Mouse (Mus musculus) MEL (cell line): ENCODE results near the gene Slc6a21. TPM values are rescaled to one million over a fixed set of nuclear protein-coding genes. Genes with fewer than 3 reads are reported as not detected.

Experiments
- DNase-seq: peaks from one replicate; pipeline ENCODE4 v3.0.0; 2011; ENCODE audit warnings: low read depth, low spot score
- H3K27ac ChIP-seq: 2 replicates; pipeline ENCODE4 v1.5.1; 2012; ENCODE audit warnings: low read depth, mild to moderate bottlenecking, control low read depth, low read length, moderate library complexity; ENCODE audit not compliant: control insufficient read depth
- H3K27me3 ChIP-seq, 2 experiments: fragments of 150-350 bp in 1 of 2; sonication (generic) in 1 of 2; 2 replicates each; pipeline ENCODE4 v1.6.1; 2012; ENCODE audit warnings: low read length in 2 of 2, mild to moderate bottlenecking in 2 of 2, improper control_type of control experiment in 1 of 2, moderate library complexity in 1 of 2; ENCODE audit not compliant: insufficient read depth in 2 of 2, control insufficient read depth in 1 of 2
- H3K36me3 ChIP-seq, 2 experiments: 2 replicates each; pipeline ENCODE4 v1.6.1; 2012 to 2014; ENCODE audit warnings: low read length in 2 of 2, improper control_type of control experiment in 1 of 2, inconsistent platforms in 1 of 2, mild to moderate bottlenecking in 1 of 2; ENCODE audit not compliant: insufficient read depth in 2 of 2, control insufficient read depth in 1 of 2
- H3K4me1 ChIP-seq, 2 experiments: fragments of 150-350 bp in 1 of 2; sonication (generic) in 1 of 2; 2 replicates each; pipeline ENCODE4 v1.6.1; 2012; ENCODE audit warnings: low read length in 2 of 2, improper control_type of control experiment in 1 of 2, mild to moderate bottlenecking in 1 of 2; ENCODE audit not compliant: insufficient read depth in 2 of 2, control insufficient read depth in 1 of 2
- H3K4me3 ChIP-seq, 2 experiments: fragments of 150-350 bp in 1 of 2; sonication (generic) in 1 of 2; 2 replicates each; pipeline ENCODE4 v1.5.1; 2012; ENCODE audit warnings: low read depth in 2 of 2, low read length in 2 of 2, mild to moderate bottlenecking in 2 of 2, moderate library complexity in 2 of 2, control low read depth in 1 of 2, improper control_type of control experiment in 1 of 2; ENCODE audit not compliant: control insufficient read depth in 1 of 2, insufficient read depth in 1 of 2
- H3K79me2 ChIP-seq: 2 replicates; pipeline ENCODE4 v1.6.1; 2012; ENCODE audit warnings: mild to moderate bottlenecking, low read length, moderate library complexity; ENCODE audit not compliant: control insufficient read depth, poor library complexity, insufficient read depth
- H3K9ac ChIP-seq: 2 replicates; pipeline ENCODE4 v1.6.1; 2012; ENCODE audit warnings: low read depth, mild to moderate bottlenecking, control low read depth, low read length, moderate library complexity; ENCODE audit not compliant: control insufficient read depth, poor library complexity, severe bottlenecking
- H3K9me3 ChIP-seq: fragments of 150-350 bp; sonication (generic); replicated peaks from 2 replicates; pipeline ENCODE4 v1.6.1; 2012; ENCODE audit warnings: mild to moderate bottlenecking, low read length, improper control_type of control experiment, moderate library complexity; ENCODE audit not compliant: insufficient read depth
- BHLHE40 ChIP-seq: IDR thresholded peaks from 2 replicates; pipeline ENCODE4 v1.6.1; 2012; ENCODE audit warnings: low read depth, mild to moderate bottlenecking, inconsistent platforms, low read length, improper control_type of control experiment, borderline replicate concordance
- CHD1 ChIP-seq: IDR thresholded peaks from 2 replicates; pipeline ENCODE4 v1.6.1; 2012; ENCODE audit warnings: low read depth, mild to moderate bottlenecking, inconsistent platforms, low read length, improper control_type of control experiment
- CHD2 ChIP-seq: IDR thresholded peaks from 2 replicates; pipeline ENCODE4 v1.6.1; 2011; ENCODE audit warnings: low read length, improper control_type of control experiment
- E2F4 ChIP-seq: IDR thresholded peaks from 2 replicates; pipeline ENCODE4 v1.6.1; 2011; ENCODE audit warnings: low read depth, low read length, improper control_type of control experiment, borderline replicate concordance
- EP300 ChIP-seq, 2 experiments: IDR thresholded peaks; 2 replicates each; pipeline ENCODE4 v1.6.1; 2011; ENCODE audit warnings: improper control_type of control experiment in 2 of 2, low read length in 2 of 2, low read depth in 1 of 2, mild to moderate bottlenecking in 1 of 2
- GABPA ChIP-seq: IDR thresholded peaks from 2 replicates; pipeline ENCODE4 v1.6.1; 2012; ENCODE audit warnings: low read depth, mild to moderate bottlenecking, inconsistent platforms, low read length, improper control_type of control experiment, moderate library complexity
- GATA1 ChIP-seq: IDR thresholded peaks from 2 replicates; pipeline ENCODE4 v1.6.1; 2011; ENCODE audit warnings: low read depth, low read length, improper control_type of control experiment
- HCFC1 ChIP-seq: IDR thresholded peaks from 2 replicates; pipeline ENCODE4 v1.6.1; 2012; ENCODE audit warnings: low read depth, mild to moderate bottlenecking, inconsistent platforms, low read length, improper control_type of control experiment, moderate library complexity
- KAT2A ChIP-seq: conservative IDR thresholded peaks from 2 replicates; pipeline ENCODE4 v1.6.1; 2012; ENCODE audit warnings: low read depth, low read length, improper control_type of control experiment, inconsistent platforms
- MXI1 ChIP-seq: IDR thresholded peaks from 2 replicates; pipeline ENCODE4 v1.6.1; 2011; ENCODE audit warnings: mild to moderate bottlenecking, low read depth, low read length, improper control_type of control experiment
- MYC ChIP-seq: IDR thresholded peaks from 2 replicates; pipeline ENCODE4 v1.6.1; 2011; ENCODE audit warnings: low read depth, mild to moderate bottlenecking, low read length, improper control_type of control experiment, moderate library complexity
- POLR2AphosphoS5 ChIP-seq: IDR thresholded peaks from 2 replicates; pipeline ENCODE4 v1.6.1; 2012; ENCODE audit warnings: low read depth, borderline replicate concordance, mild to moderate bottlenecking, inconsistent platforms, low read length, moderate library complexity, mixed read lengths
- RCOR1 ChIP-seq: IDR thresholded peaks from 2 replicates; pipeline ENCODE4 v1.6.1; 2012; ENCODE audit warnings: low read depth, mild to moderate bottlenecking, inconsistent platforms, low read length, improper control_type of control experiment
- SIN3A ChIP-seq: IDR thresholded peaks from 2 replicates; pipeline ENCODE4 v1.6.1; 2012; ENCODE audit warnings: low read length, improper control_type of control experiment, inconsistent platforms
- TCF12 ChIP-seq: IDR thresholded peaks from 2 replicates; pipeline ENCODE4 v1.6.1; 2014; ENCODE audit warnings: low read depth, mild to moderate bottlenecking, inconsistent platforms, low read length, improper control_type of control experiment, moderate library complexity
- UBTF ChIP-seq: IDR thresholded peaks from 2 replicates; pipeline ENCODE4 v1.6.1; 2012; ENCODE audit warnings: low read depth, mild to moderate bottlenecking, inconsistent platforms, low read length, improper control_type of control experiment, moderate library complexity, borderline replicate concordance; ENCODE audit not compliant: insufficient read depth
- USF1 ChIP-seq: IDR thresholded peaks from 2 replicates; pipeline ENCODE4 v1.6.1; 2014; ENCODE audit warnings: low read depth, mild to moderate bottlenecking, inconsistent platforms, low read length, improper control_type of control experiment, moderate library complexity
- ZC3H11A ChIP-seq: IDR thresholded peaks from 2 replicates; pipeline ENCODE4 v1.6.1; 2012; ENCODE audit warnings: low read depth, mild to moderate bottlenecking, inconsistent platforms, low read length, improper control_type of control experiment
- ZKSCAN1 ChIP-seq: IDR thresholded peaks from 2 replicates; pipeline ENCODE4 v1.6.1; 2012; ENCODE audit warnings: low read depth, mild to moderate bottlenecking, inconsistent platforms, low read length, improper control_type of control experiment, moderate library complexity
- ZNF384 ChIP-seq: IDR thresholded peaks from 2 replicates; pipeline ENCODE4 v1.6.1; 2012; ENCODE audit warnings: low read depth, mild to moderate bottlenecking, inconsistent platforms, low read length, improper control_type of control experiment
- polyA plus RNA-seq, 2 experiments: library from polyadenylated mRNA; stranded (reverse) in 1 of 2; unstranded in 1 of 2; fragments of >175 nt in 1 of 2; fragments of >200 nt in 1 of 2; gene quantifications; 2 replicates each; pipeline versions ENCODE4 v1.2.1 to v1.2.4; 2012; ENCODE audit warnings: low replicate concordance in 2 of 2, low read depth in 1 of 2; ENCODE audit not compliant: insufficient read length in 2 of 2, insufficient read depth in 1 of 2, missing spikeins in 1 of 2
- total RNA-seq: library from RNA; depleted of rRNA; stranded (reverse); fragments of 300-350 nt; gene quantifications from 2 replicates; pipeline ENCODE4 v1.2.3, GENCODE M21; 2012

The Slc6a21 gene
- total and polyA plus RNA-seq, 3 experiments: not detected

- Histone ChIP-seq H3K9ac (no peak within 1 kb of the TSS), H3K4me3 (no peak within 1 kb of the TSS), H3K4me1 (peaks cover 6 to 22% of the 10 kb centered on the region in 2 experiments), H3K27me3 (peaks cover 0 to 8% of the 10 kb centered on the region in 2 experiments; a peak in 3 of 4 replicates), H3K9me3 (no peaks in the 10 kb centered on the region), H3K27ac (no peak within 1 kb of the TSS), H3K79me2 (peaks cover 4% of the 10 kb centered on the region), H3K36me3 (peaks cover 0 to 9% of the 10 kb centered on the region in 2 experiments; a peak in 2 of 4 replicates)
- no peak for TF ChIP-seq POLR2AphosphoS5
- TF ChIP-seq CHD2: no peak
- no peak for TF ChIP-seq TCF12
- TF ChIP-seq GABPA: no peak
- TF ChIP-seq ZC3H11A: no peak
- TF ChIP-seq USF1: no peak
- TF ChIP-seq E2F4: no peak
- TF ChIP-seq MXI1: no peak
- no peak for TF ChIP-seq HCFC1
- no peak for TF ChIP-seq KAT2A
- TF ChIP-seq EP300 (IDR thresholded peaks at IDR 0.05; ENCODE audit: low read depth in 1 of 2, low read length in 2 of 2): no peak
- no peak for TF ChIP-seq ZKSCAN1
- TF ChIP-seq RCOR1: no peak
- TF ChIP-seq ZNF384: no peak
- no peak for TF ChIP-seq BHLHE40
- no peak for TF ChIP-seq MYC
- DNase-seq: no peak
These were observed 36.5 kb upstream of the Slc6a21 start, which contains the start of gene Slc6a16 for GRCm38 (mm10) chr7:45240633-45241388. Gene Slc6a16, plus strand, starts transcription at chr7:45241085.

- Histone ChIP-seq H3K27me3 (peaks cover 0 to 10% of the 10 kb centered on the region in 2 experiments; a peak in 3 of 4 replicates), H3K27ac (no peak overlapping the region), H3K36me3 (peaks cover 0 to 9% of the 10 kb centered on the region in 2 experiments; a peak in 2 of 4 replicates), H3K9ac (no peak overlapping the region), H3K79me2 (peaks cover 4% of the 10 kb centered on the region), H3K4me3 (no peak overlapping the region), H3K4me1 (peaks cover 6 to 22% of the 10 kb centered on the region in 2 experiments), H3K9me3 (no peaks in the 10 kb centered on the region)
- DNase-seq: no peak
- TF ChIP-seq CHD1 (no peak), SIN3A (no peak), UBTF (no peak), GATA1 (no peak), CHD2 (no peak)
These were observed 35.9 kb upstream of the Slc6a21 start for GRCm38 (mm10) chr7:45241389-45241749.
